ENCODE assay signal across 9 mouse cellular contexts in the genomic region with DNA sequence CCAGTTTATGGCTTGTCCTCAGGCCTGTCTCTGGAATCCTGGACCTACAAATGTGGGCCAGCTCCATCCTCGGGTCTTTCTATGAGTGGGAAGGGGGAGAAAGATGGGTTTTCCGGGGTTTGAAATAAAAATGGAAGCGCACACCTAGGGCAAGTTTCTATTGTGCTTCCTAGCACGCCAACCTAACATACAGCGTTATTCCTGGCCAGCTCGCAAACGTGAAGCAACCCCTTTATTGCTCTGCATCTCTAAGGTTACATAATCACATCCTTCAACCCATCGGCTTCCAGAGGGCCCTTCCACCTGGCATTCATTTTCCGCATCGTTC. TPM values are rescaled to one million over a fixed set of nuclear protein-coding genes. Genes with fewer than 3 reads are reported as not detected.
DNase-seq lines count a peak whose midpoint lies in the region; ATAC-seq lines count a peak whose summit lies in the region.
"Had no signal": no experiment of that assay in that cellular context is flagged by ENCODE, and none has a peak within 500 bp of the region (broad histone marks: within the 10 kb centered on the region; RNA-seq: fewer than 3 reads in every experiment).

No protein-coding gene starts in this region.

- intact Hi-C loops in heart, postnatal 10 days (cut with DNase I), result loop anchor here (2.0 to 5.0 kb wide), 2 partner anchors 46 to 412 kb away; no protein-coding TSS in a partner anchor

- H3K36me3 ChIP-seq in heart, embryonic 14.5 days (ENCODE audit: control insufficient read depth, insufficient read depth, low read length), result no peaks in the 10 kb centered on the region
- no peaks in the 10 kb centered on the region for H3K36me3 ChIP-seq in hindbrain, embryonic 10.5 days

- H3K4me1 ChIP-seq in heart, embryonic 14.5 days (ENCODE audit: control insufficient read depth in 2 of 2, insufficient read depth in 2 of 2, low read length in 2 of 2), result peaks cover 6 to 18% of the 10 kb centered on the region in 2 experiments; a peak in 3 of 4 replicates
- H3K4me1 ChIP-seq in hindbrain, embryonic 10.5 days (replicated peaks), result peaks cover 20% of the 10 kb centered on the region

- 17% methylated on average over 10 of the region's 10 CpGs for WGBS in heart, embryonic 14.5 days
- WGBS in hindbrain, embryonic 10.5 days, result 17% methylated on average over 10 of the region's 10 CpGs

- H3K9me3 ChIP-seq in heart, embryonic 14.5 days (ENCODE audit: control insufficient read depth, low read length), result no peaks in the 10 kb centered on the region
- H3K9me3 ChIP-seq in hindbrain, embryonic 10.5 days, result no peaks in the 10 kb centered on the region

- peak overlapping the region; percentile 100 for H3K4me2 ChIP-seq in heart, embryonic 14.5 days (ENCODE audit: low read length)

- DNase-seq in heart, postnatal 10 days, result no peak
- DNase-seq in brain, adult 2 months (ENCODE audit: low read depth, low spot score), result peak; percentile 20
- peak; percentile 11 for DNase-seq in hindbrain, embryonic 10.5 days (ENCODE audit: low spot score)
- peak; percentile 10 for DNase-seq in lung, postnatal 36 days
- no peak for DNase-seq in left cerebral cortex, adult 18-20 months (ENCODE audit: low spot score in 2 of 2)
- no peak for DNase-seq in ovary, postnatal 36 days (ENCODE audit: low spot score)
- DNase-seq in B cell, adult 2 months, result no peak

- H3K27me3 ChIP-seq in heart, embryonic 14.5 days (ENCODE audit: control insufficient read depth, insufficient read depth, low read length), result peaks cover 30% of the 10 kb centered on the region
- peaks cover 47% of the 10 kb centered on the region for H3K27me3 ChIP-seq in hindbrain, embryonic 10.5 days (ENCODE audit: insufficient read depth, poor library complexity, severe bottlenecking)

- H3K27ac ChIP-seq in heart, embryonic 14.5 days (replicated peaks in 1 of 2; ENCODE audit: control insufficient read depth in 1 of 2, insufficient read depth in 1 of 2, low read depth in 2 of 2, low read length in 2 of 2), result no peak overlapping the region
- H3K27ac ChIP-seq in hindbrain, embryonic 10.5 days, result no peak overlapping the region

- H3K4me3 ChIP-seq in heart, embryonic 14.5 days (ENCODE audit: control insufficient read depth in 1 of 2, insufficient read depth in 1 of 2, low read depth in 1 of 2, low read length in 2 of 2), result peak overlapping the region; percentile 44 to 55
- H3K4me3 ChIP-seq in hindbrain, embryonic 10.5 days, result peak overlapping the region; percentile 66
- H3K4me3 ChIP-seq: myocyte had no signal

- ATAC-seq in heart, embryonic 14.5 days (ENCODE audit: insufficient number of reproducible peaks, insufficient read depth, low FRiP score, low read depth), result no peak

- peak overlapping the region; percentile 68 for H3K9ac ChIP-seq in heart, embryonic 14.5 days (ENCODE audit: low read length)

RNA-seq across cellular contexts. Expression of a gene that starts 0.5 kb away (rescaled TPM):
- polyA plus RNA-seq in heart, embryonic 14.5 days (2014; fragmentation: Nextera tagmentation; extraction: Ambion mirVana), result not detected in 2 replicates
- not detected for total RNA-seq in heart, postnatal 10 days (2021)
- polyA plus RNA-seq in hindbrain, embryonic 10.5 days (2016; fragmentation: Nextera tagmentation; extraction: Ambion mirVana), result 0.11 TPM in 1 of 2 replicates, not detected in the other
- total RNA-seq in left cerebral cortex, adult 18-20 months (2021), result under 1 TPM; 0.23 to 0.60 TPM
- polyA plus RNA-seq: myocyte had no signal

RNA-seq across cellular contexts. Expression of a gene that starts 14.8 kb away (rescaled TPM):
- 28.7 and 38.4 TPM in 2 replicates for polyA plus RNA-seq in heart, embryonic 14.5 days (2014; fragmentation: Nextera tagmentation; extraction: Ambion mirVana)
- 10 to 100 TPM; 31.7 to 33.8 TPM for total RNA-seq in heart, postnatal 10 days (2021)
- 42.4 and 51.5 TPM in 2 replicates for polyA plus RNA-seq in hindbrain, embryonic 10.5 days (2016; fragmentation: Nextera tagmentation; extraction: Ambion mirVana)
- total RNA-seq in left cerebral cortex, adult 18-20 months (2021), result 10 to 100 TPM; 71.8 to 74.6 TPM

RNA-seq across cellular contexts. Expression of a gene that starts 54.3 kb away (rescaled TPM):
- 24.7 and 26.4 TPM in 2 replicates for polyA plus RNA-seq in heart, embryonic 14.5 days (2014; fragmentation: Nextera tagmentation; extraction: Ambion mirVana)
- total RNA-seq in heart, postnatal 10 days (2021), result 10 to 100 TPM; 17.3 to 19.5 TPM
- 29.7 and 30.6 TPM in 2 replicates for polyA plus RNA-seq in hindbrain, embryonic 10.5 days (2016; fragmentation: Nextera tagmentation; extraction: Ambion mirVana)
- 10 to 100 TPM; 49.1 to 50.3 TPM for total RNA-seq in left cerebral cortex, adult 18-20 months (2021)

Comparison
In these comparisons a context has a peak if more than half of its experiments do, and no peak if none do; other contexts are left out.
1. DNase-seq: peak in brain, adult 2 months (single experiment), hindbrain, embryonic 10.5 days (single experiment) and lung, postnatal 36 days (single experiment); none in heart, postnatal 10 days (0 of 2), left cerebral cortex, adult 18-20 months (0 of 2), ovary, postnatal 36 days (single experiment) and B cell, adult 2 months (0 of 2).